Mouse (Mus musculus): ENCODE results near the gene Ccdc107. TPM values are rescaled to one million over a fixed set of nuclear protein-coding genes. Genes with fewer than 3 reads are reported as not detected.
A peak's percentile ranks its signal among the peaks of the same experiment; 100 is the strongest.

Gene Ccdc107
- polyA plus RNA-seq, 1 experiment: 133 TPM

DNA sequence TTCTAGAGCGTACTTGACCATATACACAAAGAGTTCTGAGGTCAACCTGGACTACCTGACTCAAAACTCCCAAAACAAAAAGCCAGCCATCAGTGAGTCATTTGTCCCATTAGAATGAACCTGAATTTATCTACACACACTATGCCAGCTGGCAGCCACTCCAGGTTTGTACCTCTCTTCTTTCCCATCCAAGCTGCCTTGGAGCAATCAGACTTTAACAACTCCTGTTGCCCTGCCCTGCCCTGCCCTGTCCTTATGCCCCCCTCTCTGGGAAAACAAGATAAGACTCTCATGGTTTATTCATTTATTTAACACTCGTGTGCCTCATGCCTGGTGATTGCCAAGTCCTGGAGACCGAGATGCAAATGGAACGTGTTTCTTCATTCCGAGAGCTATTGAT lies 1.9 kb upstream of the Ccdc107 start:
- Histone ChIP-seq H3K27me3 (ENCODE audit: control insufficient read depth, insufficient read depth, low read length) (no peaks in the 10 kb centered on the region), H3K27ac (ENCODE audit: insufficient read depth, low read length) (no peak overlapping the region), H3K4me1 (ENCODE audit: control insufficient read depth, insufficient read depth, low read length) (no peaks in the 10 kb centered on the region; the same call in none of the 2 replicates), H3K4me3 (replicated peaks; ENCODE audit: insufficient read depth, low read depth, low read length) (no peak overlapping the region)
- TF ChIP-seq CTCF (IDR thresholded peaks at IDR 0.05; ENCODE audit: borderline replicate concordance, insufficient read depth, low read depth, low read length) (no peak), POLR2A (IDR thresholded peaks at IDR 0.05; ENCODE audit: borderline replicate concordance, insufficient read depth, low read length) (no peak)
- 87% methylated on average over 5 of the region's 5 CpGs for whole genome bisulfite sequencing
- DNase-seq: no peak

DNA sequence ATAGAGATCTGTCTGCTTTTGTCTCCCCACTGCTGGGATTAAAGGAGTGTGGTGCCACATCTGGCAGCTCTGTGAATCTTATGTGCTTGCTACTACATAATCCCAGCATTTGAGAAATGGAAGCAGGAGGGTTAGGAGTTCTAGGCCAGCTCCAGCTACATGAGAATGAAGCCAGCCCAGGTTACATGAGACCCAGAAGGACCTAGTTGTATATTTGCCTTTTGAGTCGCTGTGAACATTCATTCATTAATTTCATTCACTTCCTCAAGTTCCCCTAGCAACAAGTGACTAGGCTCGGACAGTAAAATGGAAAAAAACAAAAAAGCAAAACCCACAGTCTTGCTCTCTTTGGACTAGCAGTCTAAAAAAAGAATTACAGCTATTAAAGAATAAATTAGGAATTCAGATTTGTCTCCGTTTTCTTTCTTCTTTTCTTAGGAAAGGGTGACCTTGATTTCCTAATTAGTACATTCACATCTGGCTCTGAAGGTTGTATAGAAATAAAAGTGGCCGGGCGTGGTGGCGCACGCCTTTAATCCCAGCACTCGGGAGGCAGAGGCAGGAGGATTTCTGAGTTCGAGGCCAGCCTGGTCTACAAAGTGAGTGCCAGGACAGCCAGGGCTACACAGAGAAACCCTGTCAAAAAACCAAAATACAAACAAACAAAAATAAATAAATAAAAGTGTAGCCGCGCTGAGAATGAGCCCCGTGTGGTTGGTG lies 439 bp upstream of the Ccdc107 start:
- no peak for DNase-seq
- Histone ChIP-seq H3K27me3 (ENCODE audit: control insufficient read depth, insufficient read depth, low read length) (no peaks in the 10 kb centered on the region), H3K4me3 (replicated peaks; ENCODE audit: insufficient read depth, low read depth, low read length) (peak overlapping the region; percentile 76), H3K27ac (ENCODE audit: insufficient read depth, low read length) (peak overlapping the region; percentile 2; the same call in 1 of the 2 replicates), H3K4me1 (ENCODE audit: control insufficient read depth, insufficient read depth, low read length) (no peaks in the 10 kb centered on the region; the same call in none of the 2 replicates)
- TF ChIP-seq POLR2A (IDR thresholded peaks at IDR 0.05; ENCODE audit: borderline replicate concordance, insufficient read depth, low read length): no peak
- no peak for TF ChIP-seq CTCF (IDR thresholded peaks at IDR 0.05; ENCODE audit: borderline replicate concordance, insufficient read depth, low read depth, low read length)
- 16% methylated on average over 12 of the region's 12 CpGs for WGBS

DNA sequence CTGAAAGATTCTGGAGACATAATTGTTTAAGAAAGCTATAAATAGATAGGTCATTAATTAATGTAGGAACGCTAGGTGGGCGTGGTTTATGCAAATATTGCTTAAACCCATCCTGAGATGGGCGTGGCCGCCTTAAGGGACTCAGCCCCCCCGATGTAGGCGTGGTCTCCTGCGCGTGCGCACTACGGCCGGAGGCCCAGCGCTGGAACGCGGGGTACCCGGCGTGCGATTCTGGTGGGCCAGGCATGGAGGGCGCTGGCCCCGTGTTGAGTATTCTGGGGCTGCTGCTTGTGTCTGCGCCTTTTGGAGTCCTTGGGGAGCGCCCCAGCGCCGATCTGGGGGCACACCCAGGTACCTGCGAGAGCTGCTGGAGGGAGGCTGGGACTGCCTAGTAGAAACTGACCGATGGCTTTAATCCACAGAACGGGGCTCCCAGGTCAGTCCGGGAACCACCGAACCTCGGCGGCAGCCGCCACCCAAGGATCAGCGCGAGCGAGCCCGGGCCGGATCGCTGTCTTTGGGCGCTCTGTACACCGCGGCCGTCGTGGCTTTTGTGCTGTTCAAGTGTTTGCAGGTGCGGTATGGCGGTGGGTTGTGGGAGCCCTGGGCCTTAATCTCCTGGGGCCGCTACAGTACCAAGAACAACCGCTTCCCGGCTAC lies 616 bp downstream of the Ccdc107 start:
- TF ChIP-seq POLR2A (IDR thresholded peaks at IDR 0.05; ENCODE audit: borderline replicate concordance, insufficient read depth, low read length) (peak; percentile 99), CTCF (IDR thresholded peaks at IDR 0.05; ENCODE audit: borderline replicate concordance, insufficient read depth, low read depth, low read length) (no peak; the same call in 1 of the 2 replicates)
- 1% methylated on average over 47 of the region's 47 CpGs for WGBS
- peak overlapping the region; percentile 61 for H3K27ac ChIP-seq (ENCODE audit: insufficient read depth, low read length)
- no peaks in the 10 kb centered on the region for H3K27me3 ChIP-seq (ENCODE audit: control insufficient read depth, insufficient read depth, low read length)
- peak; percentile 95 to 98 for DNase-seq
- H3K4me1 ChIP-seq (ENCODE audit: control insufficient read depth, insufficient read depth, low read length): no peaks in the 10 kb centered on the region; the same call in none of the 2 replicates
- H3K4me3 ChIP-seq (replicated peaks; ENCODE audit: insufficient read depth, low read depth, low read length): peak overlapping the region; percentile 76

DNA sequence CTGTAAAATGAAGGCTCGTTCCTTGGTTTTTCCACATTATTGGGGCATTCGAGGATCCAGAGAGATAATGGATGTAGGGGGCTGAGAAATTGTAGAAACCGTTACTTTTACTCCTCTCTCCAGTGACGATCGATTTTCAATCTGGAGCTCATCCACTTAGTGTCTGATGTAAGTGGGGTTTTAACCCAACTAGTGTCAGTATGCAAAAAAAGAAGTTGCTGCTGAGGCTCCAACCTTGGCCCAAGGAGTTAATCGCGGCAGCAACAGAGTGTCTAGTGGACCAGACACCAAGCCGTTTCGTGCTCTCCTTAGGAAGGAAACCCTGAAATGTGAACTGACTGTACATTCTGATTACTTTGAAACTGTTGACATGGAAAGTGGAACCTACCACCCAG lies 1.1 kb downstream of the Ccdc107 start:
- TF ChIP-seq CTCF (IDR thresholded peaks at IDR 0.05; ENCODE audit: borderline replicate concordance, insufficient read depth, low read depth, low read length) (no peak), POLR2A (IDR thresholded peaks at IDR 0.05; ENCODE audit: borderline replicate concordance, insufficient read depth, low read length) (no peak)
- H3K4me1 ChIP-seq (ENCODE audit: control insufficient read depth, insufficient read depth, low read length): no peaks in the 10 kb centered on the region; the same call in none of the 2 replicates
- peak overlapping the region; percentile 76 for H3K4me3 ChIP-seq (replicated peaks; ENCODE audit: insufficient read depth, low read depth, low read length)
- H3K27ac ChIP-seq (ENCODE audit: insufficient read depth, low read length): peak overlapping the region; percentile 61; the same call in 1 of the 2 replicates
- DNase-seq: no peak
- H3K27me3 ChIP-seq (ENCODE audit: control insufficient read depth, insufficient read depth, low read length): no peaks in the 10 kb centered on the region
- WGBS: 1% methylated on average over 9 of the region's 9 CpGs

GRCm38 (mm10) chr4:43496587-43496986 lies 3.9 kb downstream of the Ccdc107 start:
- DNase-seq: no peak
- no peaks in the 10 kb centered on the region for H3K27me3 ChIP-seq (ENCODE audit: control insufficient read depth, insufficient read depth, low read length)
- 65% methylated on average over 6 of the region's 6 CpGs for WGBS
- no peak for TF ChIP-seq POLR2A (IDR thresholded peaks at IDR 0.05; ENCODE audit: borderline replicate concordance, insufficient read depth, low read length)
- no peak for TF ChIP-seq CTCF (IDR thresholded peaks at IDR 0.05; ENCODE audit: borderline replicate concordance, insufficient read depth, low read depth, low read length)
- no peaks in the 10 kb centered on the region; the same call in none of the 2 replicates for H3K4me1 ChIP-seq (ENCODE audit: control insufficient read depth, insufficient read depth, low read length)
- no peak overlapping the region for H3K4me3 ChIP-seq (replicated peaks; ENCODE audit: insufficient read depth, low read depth, low read length)
- H3K27ac ChIP-seq (ENCODE audit: insufficient read depth, low read length): no peak overlapping the region

GRCm38 (mm10) chr4:43497405-43497804 lies 4.7 kb downstream of the Ccdc107 start:
- no peak overlapping the region for H3K4me3 ChIP-seq (replicated peaks; ENCODE audit: insufficient read depth, low read depth, low read length)
- DNase-seq: no peak
- H3K27me3 ChIP-seq (ENCODE audit: control insufficient read depth, insufficient read depth, low read length): no peaks in the 10 kb centered on the region
- no peaks in the 10 kb centered on the region; the same call in none of the 2 replicates for H3K4me1 ChIP-seq (ENCODE audit: control insufficient read depth, insufficient read depth, low read length)
- TF ChIP-seq POLR2A (IDR thresholded peaks at IDR 0.05; ENCODE audit: borderline replicate concordance, insufficient read depth, low read length) (no peak), CTCF (IDR thresholded peaks at IDR 0.05; ENCODE audit: borderline replicate concordance, insufficient read depth, low read depth, low read length) (no peak)
- no peak overlapping the region for H3K27ac ChIP-seq (ENCODE audit: insufficient read depth, low read length)
- 92% methylated on average over 8 of the region's 8 CpGs for WGBS

GRCm38 (mm10) chr4:43497946-43498345 lies 5.2 kb downstream of the Ccdc107 start:
- Histone ChIP-seq H3K27ac (ENCODE audit: insufficient read depth, low read length) (no peak overlapping the region), H3K4me1 (ENCODE audit: control insufficient read depth, insufficient read depth, low read length) (no peaks in the 10 kb centered on the region; the same call in none of the 2 replicates), H3K4me3 (replicated peaks; ENCODE audit: insufficient read depth, low read depth, low read length) (no peak overlapping the region), H3K27me3 (ENCODE audit: control insufficient read depth, insufficient read depth, low read length) (no peaks in the 10 kb centered on the region)
- DNase-seq: no peak
- WGBS: 76% methylated on average over 4 of the region's 4 CpGs
- no peak for TF ChIP-seq CTCF (IDR thresholded peaks at IDR 0.05; ENCODE audit: borderline replicate concordance, insufficient read depth, low read depth, low read length)
- no peak for TF ChIP-seq POLR2A (IDR thresholded peaks at IDR 0.05; ENCODE audit: borderline replicate concordance, insufficient read depth, low read length)
